Mouse (Mus musculus) brain, adult 10 weeks (tissue): Measurements from ENCODE around the gene Myh7. TPM values are rescaled to one million over a fixed set of nuclear protein-coding genes. Genes with fewer than 3 reads are reported as not detected.

Source experiments
- polyA plus RNA-seq: library from polyadenylated mRNA; stranded (reverse); fragments of 350-450 nt; fragmentation: Illumina TruSeq; extraction: RNeasy Lipid Tissue Mini Kit (QIAGEN cat#74804); gene quantifications from one replicate; pipeline ENCODE4 v1.2.3, GENCODE M21; 2015; ENCODE audit warnings: low read depth, low replicate concordance

Myh7 gene
- polyA plus RNA-seq = 17.5 TPM

GRCm38 (mm10) chr14:54994136-54994868, at the start of gene Myh7:
TSS of gene Myh7 (minus strand) at chr14:54994626.

GRCm38 (mm10) chr14:55014991-55015766, 20.8 kb upstream of the Myh7 start, which contains the start of gene Ngdn:
TSS of gene Ngdn (plus strand) at chr14:55015454.

GRCm38 (mm10) chr14:54976633-54977032, 17.8 kb downstream of the Myh7 start, which contains the start of gene Gm17428:
TSS of gene Gm17428 (plus strand) at chr14:54976933.

GRCm38 (mm10) chr14:54966320-54966977, 28.0 kb downstream of the Myh7 start, which contains the start of gene Myh6:
TSS of gene Myh6 (minus strand) at chr14:54966927.

GRCm38 (mm10) chr14:54935904-54936830, 58.3 kb downstream of the Myh7 start, which contains the start of gene Cmtm5:
TSS of gene Cmtm5 (plus strand) at chr14:54936261.

GRCm38 (mm10) chr14:54932645-54933150, 61.7 kb downstream of the Myh7 start, which contains the start of gene Il25:
TSS of gene Il25 (plus strand) at chr14:54932695.

GRCm38 (mm10) chr14:54925349-54926342, 68.8 kb downstream of the Myh7 start, which contains the start of gene Efs:
TSS of gene Efs (minus strand) at chr14:54926126.

Other genes with a start within 250 kb of the Myh7 start
- 35.8 TPM for gene Slc7a8, start 212.7 kb downstream of the Myh7 start, polyA plus RNA-seq
- gene Rnf212b, start 180.5 kb downstream of the Myh7 start, polyA plus RNA-seq = not detected
- gene Homez, start 123.7 kb downstream of the Myh7 start, polyA plus RNA-seq = 11.7 TPM
- 18.4 TPM for gene Ppp1r3e, start 117.1 kb downstream of the Myh7 start, polyA plus RNA-seq
- 100 TPM for gene Bcl2l2, start 111.2 kb downstream of the Myh7 start, polyA plus RNA-seq
- not detected for gene Gm20521, start 111.2 kb downstream of the Myh7 start, polyA plus RNA-seq
- 242 TPM for gene Pabpn1, start 102.1 kb downstream of the Myh7 start, polyA plus RNA-seq
- 521 TPM for gene Slc22a17, start 81.5 kb downstream of the Myh7 start, polyA plus RNA-seq
- gene Efs, start 68.5 kb downstream of the Myh7 start, polyA plus RNA-seq = 10.0 TPM
- not detected for gene Il25, start 61.9 kb downstream of the Myh7 start, polyA plus RNA-seq
- gene Cmtm5, start 58.4 kb downstream of the Myh7 start, polyA plus RNA-seq = 113 TPM
- 1.4 TPM for gene Myh6, start 27.7 kb downstream of the Myh7 start, polyA plus RNA-seq
- not detected for gene Gm17428, start 17.7 kb downstream of the Myh7 start, polyA plus RNA-seq
- gene Ngdn, start 20.8 kb upstream of the Myh7 start, polyA plus RNA-seq = 34.0 TPM
- 15.5 TPM for gene Zfhx2, start 97.7 kb upstream of the Myh7 start, polyA plus RNA-seq
- gene Thtpa, start 100.2 kb upstream of the Myh7 start, polyA plus RNA-seq = 28.1 TPM
- 7.5 TPM for gene Ap1g2, start 112.0 kb upstream of the Myh7 start, polyA plus RNA-seq
- gene Jph4, start 122.3 kb upstream of the Myh7 start, polyA plus RNA-seq = 157 TPM
- not detected for gene Dhrs2, start 227.4 kb upstream of the Myh7 start, polyA plus RNA-seq